Mouse (Mus musculus): ENCODE results near the gene Rapsn. TPM values are rescaled to one million over a fixed set of nuclear protein-coding genes. Genes with fewer than 3 reads are reported as not detected.

Rapsn gene
- polyA plus RNA-seq, 1 experiment from 2014 or later, result 0.37 TPM

GRCm38 (mm10) chr2:91090827-91091226, 55.4 kb downstream of the Rapsn start:
- no peaks in the 10 kb centered on the region for H3K36me3 ChIP-seq (ENCODE audit: control insufficient read depth, insufficient read depth, low read length)
- no peak for ATAC-seq (ENCODE audit: low read depth)

More at GRCm38 (mm10) chr2:91090827-91091226, 55.4 kb downstream of the Rapsn start:
- H3K9me3 ChIP-seq (ENCODE audit: control insufficient read depth, low read length), result no peaks in the 10 kb centered on the region
- H3K4me2 ChIP-seq (ENCODE audit: low read depth, low read length), result no peak overlapping the region
- H3K9ac ChIP-seq (replicated peaks; ENCODE audit: low read depth, low read length), result no peak overlapping the region
- H3K4me3 ChIP-seq (ENCODE audit: low read depth, low read length), result no peak overlapping the region
- no peaks in the 10 kb centered on the region for H3K4me1 ChIP-seq (ENCODE audit: control insufficient read depth, insufficient read depth, low read length)
- H3K27ac ChIP-seq (ENCODE audit: low read depth, low read length), result no peak overlapping the region
- no peaks in the 10 kb centered on the region for H3K27me3 ChIP-seq (ENCODE audit: control insufficient read depth, insufficient read depth, low read length)
- WGBS, result 80% methylated on average over 6 of the region's 6 CpGs

Other genes starting within 250 kb of the Rapsn start
- gene Mtch2, start 188.5 kb upstream of the Rapsn start, polyA plus RNA-seq (2014; fragmentation: Nextera tagmentation; extraction: Ambion mirVana), result 277 and 280 TPM in 2 replicates
- gene C1qtnf4, start 149.8 kb upstream of the Rapsn start, polyA plus RNA-seq (2014; fragmentation: Nextera tagmentation; extraction: Ambion mirVana), result 135 and 143 TPM in 2 replicates
- gene Kbtbd4, start 130.9 kb upstream of the Rapsn start, polyA plus RNA-seq (2014; fragmentation: Nextera tagmentation; extraction: Ambion mirVana), result 47.5 and 50.4 TPM in 2 replicates
- 229 and 259 TPM in 2 replicates for gene Ndufs3, start 130.8 kb upstream of the Rapsn start, polyA plus RNA-seq (2014; fragmentation: Nextera tagmentation; extraction: Ambion mirVana)
- 77.6 and 80.8 TPM in 2 replicates for gene Celf1, start 95.2 kb upstream of the Rapsn start, polyA plus RNA-seq (2014; fragmentation: Nextera tagmentation; extraction: Ambion mirVana)
- 245 and 251 TPM in 2 replicates for gene Psmc3, start 18.4 kb downstream of the Rapsn start, polyA plus RNA-seq (2014; fragmentation: Nextera tagmentation; extraction: Ambion mirVana)
- 29.2 and 32.3 TPM in 2 replicates for gene Slc39a13, start 34.8 kb downstream of the Rapsn start, polyA plus RNA-seq (2014; fragmentation: Nextera tagmentation; extraction: Ambion mirVana)
- 1.7 and 3.3 TPM in 2 replicates for gene Spi1, start 46.8 kb downstream of the Rapsn start, polyA plus RNA-seq (2014; fragmentation: Nextera tagmentation; extraction: Ambion mirVana)
- gene Mybpc3, start 82.5 kb downstream of the Rapsn start, polyA plus RNA-seq (2014; fragmentation: Nextera tagmentation; extraction: Ambion mirVana), result not detected in 2 replicates
- 61.4 and 64.5 TPM in 2 replicates for gene Madd, start 148.2 kb downstream of the Rapsn start, polyA plus RNA-seq (2014; fragmentation: Nextera tagmentation; extraction: Ambion mirVana)
- 1.7 and 2.1 TPM in 2 replicates for gene Nr1h3, start 167.2 kb downstream of the Rapsn start, polyA plus RNA-seq (2014; fragmentation: Nextera tagmentation; extraction: Ambion mirVana)
- 43.2 and 45.9 TPM in 2 replicates for gene Acp2, start 167.3 kb downstream of the Rapsn start, polyA plus RNA-seq (2014; fragmentation: Nextera tagmentation; extraction: Ambion mirVana)
- gene Ddb2, start 201.4 kb downstream of the Rapsn start, polyA plus RNA-seq (2014; fragmentation: Nextera tagmentation; extraction: Ambion mirVana), result 12.9 and 13.5 TPM in 2 replicates
- gene Pacsin3, start 220.3 kb downstream of the Rapsn start, polyA plus RNA-seq (2014; fragmentation: Nextera tagmentation; extraction: Ambion mirVana), result 11.7 and 13.1 TPM in 2 replicates
- 52.9 and 68.8 TPM in 2 replicates for gene Arfgap2, start 229.4 kb downstream of the Rapsn start, polyA plus RNA-seq (2014; fragmentation: Nextera tagmentation; extraction: Ambion mirVana)

All from neural tube, embryonic 14.5 days (tissue).